Mouse (Mus musculus) lung, adult 2 months (tissue): ENCODE measurements around the gene Cacna1a.

Experiments used
- CTCF ChIP-seq: fragments of 200-500 bp; IDR thresholded peaks from 2 replicates; pipeline ENCODE4 v1.5.1; 2011; ENCODE audit warnings: mild to moderate bottlenecking, low read length, control low read depth; ENCODE audit not compliant: insufficient read depth
- POLR2A ChIP-seq: fragments of 200-500 bp; IDR thresholded peaks from 2 replicates; pipeline ENCODE4 v1.6.1; 2011; ENCODE audit warnings: low read depth, mild to moderate bottlenecking, control low read depth, low read length, borderline replicate concordance; ENCODE audit errors: extremely low read depth

- TF ChIP-seq POLR2A (no peak), CTCF (no peak)
These were observed 130.5 kb downstream of the Cacna1a start for GRCm38 (mm10) chr8:84518720-84519119.
